Mouse (Mus musculus) urinary bladder, postnatal 36 days (tissue): ENCODE measurements around the gene Ccdc102a.
"Not testable (repeated sequence)": the region's sequence is repeated elsewhere in the genome, so short reads cannot be mapped to it uniquely, and the experiment has no call there.

Experiments used
- DNase-seq, 2 experiments: peaks; one replicate each; pipeline ENCODE4 v3.0.0; 2022; ENCODE audit warnings: low spot score in 2 of 2, mixed read lengths in 1 of 2

Ccdc102a gene

DNA sequence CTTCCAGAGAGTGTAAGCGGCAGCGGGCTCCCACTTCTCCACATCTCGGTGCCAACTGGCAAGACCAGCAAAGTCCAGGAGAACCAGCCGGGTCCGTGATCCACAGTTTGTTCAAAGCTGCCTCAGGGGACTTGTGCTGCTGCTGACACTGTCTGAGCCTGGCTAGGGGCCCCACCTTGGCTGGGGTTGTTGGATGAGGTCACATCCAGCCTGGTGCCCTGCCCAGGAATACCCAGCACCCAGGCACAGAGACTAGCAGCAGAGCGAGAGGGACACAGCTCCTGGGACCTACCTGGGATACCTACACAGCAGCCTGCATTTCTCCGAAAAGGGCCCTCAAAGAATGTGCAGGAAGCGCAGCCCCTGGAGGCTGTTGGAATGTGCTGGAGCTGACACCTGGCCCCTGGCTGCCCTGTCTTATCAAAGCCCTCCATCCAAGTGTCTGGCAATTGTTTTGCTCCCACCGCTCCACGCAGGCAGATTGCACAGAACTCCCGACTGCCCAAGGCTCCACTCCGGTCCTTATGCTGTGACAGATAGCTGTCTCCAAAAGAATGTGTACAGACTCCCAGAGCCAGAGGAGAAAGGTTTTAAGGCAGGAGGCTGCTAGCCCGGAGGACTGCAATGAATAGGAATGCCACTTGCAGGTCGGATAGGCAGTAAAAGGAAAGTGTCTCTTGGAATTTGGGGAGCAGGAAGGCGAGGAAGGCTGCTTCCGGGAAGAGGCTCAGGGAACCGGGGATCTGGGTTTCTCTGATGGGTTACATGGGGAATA lies 42.6 kb downstream of the Ccdc102a start:
- peak in 1 of 2 experiments; percentile 25 for DNase-seq

DNA sequence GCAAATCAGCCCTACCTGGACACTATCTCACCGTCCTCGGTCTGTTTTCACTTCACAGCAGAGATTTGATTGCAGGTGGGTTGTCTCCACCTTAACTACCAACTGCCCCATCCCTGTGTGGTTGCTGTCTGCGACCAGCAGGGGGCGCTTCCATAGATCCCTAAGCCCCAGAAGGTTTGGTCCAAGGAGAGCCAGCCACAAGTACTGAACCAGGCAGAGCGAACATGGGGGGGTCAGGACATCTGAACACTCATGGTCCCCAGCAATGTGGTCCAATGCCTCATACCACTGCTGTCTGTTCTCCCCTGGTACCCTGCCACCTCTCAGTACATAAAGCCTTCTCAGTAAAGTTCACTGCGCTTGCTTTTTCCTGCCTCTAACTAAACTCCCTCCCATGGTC lies 43.5 kb downstream of the Ccdc102a start:
- peak; percentile 49 to 67 for DNase-seq

DNA sequence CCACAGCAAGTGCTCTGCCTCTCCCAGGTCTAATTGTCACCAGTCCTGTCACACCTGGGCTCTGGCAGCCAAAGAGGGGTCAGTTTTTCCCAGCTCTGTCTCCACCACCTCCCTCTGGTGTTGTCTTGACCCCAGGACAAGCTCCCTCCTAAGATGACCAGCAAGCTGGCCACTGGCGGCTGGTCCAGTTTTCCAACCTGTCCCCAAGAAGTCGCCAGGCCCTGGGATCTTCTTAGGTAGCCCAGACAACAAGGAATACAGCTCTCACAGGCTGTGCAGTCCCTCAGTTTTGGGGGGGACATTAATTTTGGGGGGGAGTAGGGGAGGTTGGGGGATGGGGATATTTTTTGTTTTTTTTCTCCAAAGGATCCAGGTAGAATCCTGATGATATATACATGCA lies 45.3 kb downstream of the Ccdc102a start:
- no peak for DNase-seq

DNA sequence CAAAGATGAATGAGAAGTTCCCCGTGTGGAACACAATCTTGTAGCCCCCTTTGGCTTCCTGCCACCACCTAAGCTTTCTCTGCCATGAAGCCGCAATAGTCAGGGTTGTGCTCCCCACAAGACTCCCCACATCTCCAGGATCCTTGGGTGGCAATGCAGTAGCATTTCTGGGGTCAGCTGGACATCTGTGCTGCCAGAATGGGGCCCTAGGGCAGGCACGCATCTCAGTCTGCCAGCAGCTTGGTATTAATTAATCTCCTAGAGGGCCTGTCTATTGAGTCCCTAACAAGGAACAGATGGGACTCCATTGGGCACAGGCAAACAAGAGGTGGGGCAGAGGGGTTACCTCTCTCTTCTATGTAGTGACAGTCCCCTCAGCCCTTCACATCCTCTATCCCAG lies 45.7 kb downstream of the Ccdc102a start:
- DNase-seq, result no peak

DNA sequence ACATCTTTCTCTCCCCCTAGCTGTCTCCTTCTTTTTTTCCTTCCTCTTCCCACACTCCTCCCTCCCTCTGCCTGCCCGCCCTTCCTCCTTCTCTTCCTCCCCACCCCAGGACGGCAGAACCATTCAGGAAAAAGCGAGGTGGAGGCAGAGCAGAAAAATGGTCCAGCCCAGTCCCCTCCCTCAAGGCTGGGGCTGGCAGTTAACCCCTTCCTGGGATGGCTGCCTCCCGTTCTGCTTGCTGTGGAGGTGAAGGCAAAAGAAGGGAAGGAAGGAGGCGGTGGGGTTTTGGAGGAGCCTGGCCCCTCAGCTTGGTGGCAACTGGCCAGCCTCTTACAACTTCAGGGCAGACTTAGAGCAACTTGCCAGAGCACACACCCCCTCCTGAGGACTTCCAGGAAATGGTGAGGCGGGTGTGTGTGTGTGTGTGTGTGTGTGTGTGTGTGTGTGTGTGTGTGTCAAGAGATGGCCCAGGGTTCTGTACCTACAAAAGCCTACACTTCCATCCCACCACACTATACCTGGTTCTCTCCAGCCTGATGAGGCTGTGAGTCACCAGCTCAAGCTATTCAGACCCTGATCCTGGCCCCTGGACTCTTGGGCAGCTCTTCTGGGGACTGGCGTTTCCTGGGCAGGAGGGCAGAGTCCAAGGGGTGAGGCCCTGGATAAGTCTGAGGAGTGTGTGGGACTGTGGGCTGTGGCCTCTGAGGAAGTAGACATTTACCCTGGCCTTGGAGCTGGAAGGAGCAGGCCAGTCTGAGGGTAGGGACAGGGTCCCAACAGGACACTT lies 46.6 kb downstream of the Ccdc102a start:
- peak; percentile 35 to 67 for DNase-seq

DNA sequence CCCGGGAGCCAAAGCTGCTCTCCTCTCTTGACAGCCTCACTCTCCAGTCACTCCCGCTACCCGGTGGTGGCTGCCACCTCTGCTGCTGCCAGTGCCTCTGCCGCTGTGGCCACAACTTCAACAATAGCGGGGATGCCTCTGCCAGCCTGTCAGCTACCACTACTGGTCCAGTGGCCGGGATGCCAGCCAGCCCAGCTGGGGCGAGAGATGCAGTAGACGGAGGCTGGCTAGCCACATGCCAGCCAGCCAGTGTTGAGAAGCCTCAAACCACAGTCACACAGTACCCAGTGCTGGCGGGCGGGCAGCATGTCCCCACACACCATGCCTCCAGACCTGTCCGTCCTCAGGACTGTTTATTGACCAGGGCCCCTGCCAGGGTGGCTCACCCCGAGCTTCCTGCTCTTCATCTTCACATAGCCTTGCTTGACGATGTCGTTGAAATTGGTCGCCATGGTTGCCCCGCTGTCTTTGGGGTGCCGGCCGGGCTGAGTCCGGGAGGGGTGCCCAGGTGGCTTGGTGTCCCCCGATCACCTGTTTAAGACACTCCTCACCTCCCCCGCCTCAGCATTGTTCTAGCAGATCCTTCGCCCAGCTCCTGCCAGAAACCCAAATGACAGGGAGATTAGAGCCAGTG lies 47.3 kb downstream of the Ccdc102a start:
- DNase-seq, result no peak

DNA sequence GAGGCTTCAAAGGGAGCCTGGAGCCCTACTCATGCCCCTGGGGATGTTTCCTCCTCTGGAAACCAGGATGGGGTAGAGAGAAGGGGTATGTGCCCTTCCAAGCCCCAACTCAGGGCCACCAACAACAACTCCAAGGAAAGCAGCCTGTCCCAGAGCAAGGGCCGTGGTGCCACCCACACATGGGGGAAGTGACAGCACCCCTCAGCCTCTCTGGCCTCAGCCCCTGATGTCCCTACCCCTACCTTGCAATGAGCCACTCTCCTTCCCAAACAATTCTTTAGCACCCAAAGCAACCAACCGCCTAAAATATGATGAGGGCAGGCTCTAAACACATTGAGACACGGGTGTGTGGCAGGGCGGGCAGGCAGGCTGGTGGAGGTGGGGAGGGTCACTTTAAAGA lies 47.9 kb downstream of the Ccdc102a start:
- DNase-seq, result no peak

DNA sequence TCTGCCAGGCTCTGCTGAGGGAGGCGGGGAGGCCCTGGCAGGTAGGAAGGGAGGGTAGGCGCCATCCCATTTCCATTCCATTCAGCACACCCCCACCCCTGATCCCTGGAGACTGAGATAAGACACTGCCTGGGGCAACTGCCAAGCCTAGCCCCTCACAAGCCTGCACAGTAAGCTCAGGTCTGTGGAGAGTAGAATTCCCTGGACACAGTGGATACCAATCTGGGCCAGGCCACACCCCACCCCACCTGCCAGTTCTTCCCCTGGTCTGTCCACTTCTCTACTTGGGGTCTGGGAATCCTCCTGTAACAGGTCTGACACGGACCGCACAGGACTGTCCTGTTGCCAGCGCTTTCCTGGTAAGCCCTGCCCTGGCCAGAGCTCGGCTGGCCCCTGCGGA lies 48.8 kb downstream of the Ccdc102a start:
- no peak for DNase-seq

DNA sequence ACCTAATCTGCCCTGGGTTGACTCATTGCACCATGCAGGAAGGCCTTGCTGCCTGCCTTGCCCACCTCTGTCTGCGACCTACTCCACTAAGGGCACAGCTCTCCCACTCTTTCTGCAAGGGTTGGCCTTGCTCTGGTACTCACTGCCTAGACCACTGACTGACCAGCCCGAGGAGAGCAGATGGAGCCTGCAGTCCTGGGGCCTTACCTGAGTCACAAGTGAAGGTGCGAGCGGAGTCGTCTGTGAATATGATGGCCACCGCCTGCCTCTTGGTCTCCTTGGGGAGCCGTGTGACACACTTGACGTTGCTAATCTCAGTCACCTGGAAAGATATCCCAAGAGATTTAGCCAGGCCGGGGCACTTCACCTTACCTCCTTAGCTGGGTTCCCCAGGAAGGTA lies 51.0 kb downstream of the Ccdc102a start:
- no peak for DNase-seq

DNA sequence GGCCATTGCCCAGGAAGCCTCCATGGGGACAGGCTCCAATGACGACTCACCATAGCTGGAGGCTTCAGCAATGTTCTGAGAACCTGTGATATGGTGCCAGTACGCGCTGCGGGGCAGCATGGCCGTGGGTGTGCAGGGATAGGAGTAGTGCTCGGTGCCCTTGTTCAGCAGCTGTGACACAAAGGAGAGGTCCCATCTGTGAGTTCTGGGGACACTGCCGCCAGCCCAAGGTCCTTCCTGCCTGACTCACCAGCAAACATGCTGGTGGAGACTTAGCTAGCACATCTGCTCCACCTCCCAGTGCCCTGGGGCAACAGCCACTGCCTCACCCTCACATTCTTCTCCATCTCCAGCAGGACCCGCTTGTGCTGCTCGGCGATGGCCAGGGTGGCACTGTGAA lies 52.6 kb downstream of the Ccdc102a start:
- DNase-seq, result no peak

DNA sequence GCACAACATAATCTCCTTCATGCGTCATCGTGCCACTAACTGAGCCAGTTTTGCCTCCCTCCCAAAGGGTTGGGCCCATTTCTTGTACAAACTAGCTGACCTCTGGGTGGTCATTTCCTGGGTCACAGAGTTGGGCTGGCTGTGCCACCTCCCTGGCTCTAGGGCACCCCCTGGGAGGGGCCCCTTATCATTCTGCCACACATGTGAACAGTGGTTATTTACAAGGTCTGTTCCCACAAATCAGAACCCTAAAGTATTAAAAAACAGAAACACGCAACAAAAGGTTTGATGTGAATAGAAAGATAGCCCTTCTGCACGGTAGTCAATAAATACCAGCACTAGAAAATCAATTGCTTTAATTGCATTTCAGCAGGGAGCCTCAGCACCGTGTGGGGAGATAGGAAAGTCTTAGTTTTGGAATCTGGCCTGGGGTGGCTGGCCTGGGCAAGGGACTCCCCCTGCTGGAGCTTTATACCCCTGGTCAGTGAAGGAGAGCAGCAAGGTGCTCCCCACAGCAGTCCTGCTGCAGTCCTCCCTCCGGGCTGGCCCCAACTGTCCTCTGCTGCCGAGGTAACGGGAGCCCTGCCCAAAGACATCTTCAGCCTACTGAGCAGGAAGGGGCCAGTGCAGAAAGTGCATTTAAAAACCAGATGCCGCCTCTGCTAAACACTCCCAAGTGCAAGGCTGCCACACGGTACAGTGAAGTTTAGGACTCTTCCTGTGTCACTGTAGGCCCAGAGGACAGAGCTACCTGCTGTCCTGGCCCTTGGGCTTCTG lies 53.8 kb downstream of the Ccdc102a start:
- no peak for DNase-seq

DNA sequence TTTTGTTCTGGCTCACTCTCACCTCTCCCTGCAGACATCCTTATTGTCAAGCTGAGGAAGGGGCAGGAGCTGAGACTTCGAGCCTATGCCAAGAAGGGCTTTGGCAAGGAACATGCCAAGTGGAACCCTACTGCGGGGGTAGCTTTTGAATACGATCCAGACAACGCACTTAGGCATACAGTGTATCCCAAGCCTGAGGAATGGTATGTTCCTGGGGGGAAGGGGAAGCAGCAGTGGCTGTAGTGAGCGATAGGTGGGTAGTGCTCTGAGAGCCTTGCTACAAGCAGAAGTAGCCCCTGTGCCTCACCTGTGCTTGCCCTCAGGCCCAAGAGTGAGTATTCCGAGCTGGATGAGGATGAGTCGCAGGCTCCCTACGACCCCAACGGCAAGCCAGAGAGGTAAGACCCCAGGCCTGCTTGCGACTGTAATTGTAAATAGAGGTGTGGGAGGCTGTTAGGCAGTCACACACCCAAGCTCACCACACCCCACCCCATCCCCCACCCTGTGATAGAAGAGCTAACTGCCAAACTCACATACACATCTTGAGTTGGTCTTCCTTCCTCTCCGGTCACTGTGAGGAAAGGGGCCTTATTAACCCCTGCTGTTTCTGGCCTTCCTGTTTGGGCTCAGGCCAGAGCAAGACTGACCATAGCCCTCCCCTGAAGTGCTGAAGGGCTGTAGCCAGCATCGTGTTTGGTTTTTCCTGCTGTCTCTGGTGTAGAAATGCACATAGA lies 55.2 kb downstream of the Ccdc102a start:
- no peak for DNase-seq

DNA sequence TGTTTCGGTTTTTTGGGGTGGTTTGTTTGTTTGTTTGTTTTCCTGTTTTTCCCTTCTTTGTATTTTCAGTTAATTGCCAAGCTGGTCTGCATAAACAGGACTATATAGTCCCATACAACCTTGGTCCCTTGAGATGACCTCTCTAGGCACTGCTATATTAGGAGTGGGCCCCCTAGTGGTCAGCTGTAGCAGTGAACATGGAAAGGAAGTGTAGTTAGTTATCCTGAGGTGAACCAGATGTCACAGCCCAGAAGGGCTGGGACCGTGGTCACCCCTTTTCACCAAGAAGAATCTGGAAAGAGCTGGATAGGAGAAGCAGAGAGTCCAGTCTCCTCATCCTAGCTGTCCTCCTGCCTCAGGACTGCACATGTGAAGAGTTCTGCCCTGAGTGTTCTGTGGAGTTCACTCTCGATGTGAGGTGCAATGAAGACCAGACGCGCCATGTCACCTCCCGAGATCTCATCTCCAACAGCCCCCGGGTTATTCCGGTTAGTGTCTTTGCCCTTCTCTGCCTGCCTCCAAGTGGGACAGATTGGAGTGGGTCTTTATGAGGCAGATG lies 56.5 kb downstream of the Ccdc102a start:
- DNase-seq, result peak in 1 of 2 experiments; percentile 61

DNA sequence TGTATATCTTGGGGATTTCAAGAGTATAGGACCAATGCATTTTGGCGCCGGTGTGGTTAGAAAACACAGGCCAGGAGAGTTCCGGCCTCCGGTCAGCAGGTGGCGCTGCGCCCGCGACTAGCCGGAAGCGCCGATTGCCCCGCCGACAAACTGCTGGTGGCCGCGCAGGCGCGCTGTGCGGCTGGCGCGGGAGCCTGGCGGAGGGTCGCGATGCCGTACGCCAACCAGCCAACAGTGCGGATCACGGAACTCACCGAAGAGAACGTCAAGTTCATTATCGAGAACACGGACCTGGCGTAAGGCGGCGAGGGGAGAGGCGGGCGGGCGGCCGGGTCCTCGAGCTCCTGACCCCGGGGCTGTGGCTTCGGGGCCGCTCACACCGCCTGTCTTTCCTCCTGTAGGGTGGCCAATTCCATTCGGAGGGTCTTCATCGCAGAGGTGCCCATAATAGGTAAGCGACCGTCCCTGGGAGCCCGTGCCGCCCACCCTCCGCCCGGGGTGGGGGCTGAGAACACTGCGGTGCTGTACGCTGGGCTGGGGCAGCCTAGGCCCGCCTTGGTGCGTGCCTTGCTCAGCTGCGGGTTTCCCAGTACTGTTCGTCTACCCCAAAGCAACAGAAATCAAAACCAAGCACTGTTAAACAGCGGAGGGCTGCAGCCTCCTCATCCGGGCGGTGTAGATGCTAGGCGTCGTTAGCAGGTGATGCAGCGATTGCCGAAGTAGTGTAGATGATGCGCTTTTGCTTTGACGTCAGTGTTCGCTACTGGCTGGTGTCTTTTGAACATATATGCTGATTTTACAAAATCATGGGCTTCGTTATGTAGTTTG lies 60.3 kb downstream of the Ccdc102a start, which contains the start of gene Polr2c:
Polr2c (plus strand) TSS at position 105 of the 828 bp plus-strand sequence.
- DNase-seq, result peak; percentile 82 to 89

DNA sequence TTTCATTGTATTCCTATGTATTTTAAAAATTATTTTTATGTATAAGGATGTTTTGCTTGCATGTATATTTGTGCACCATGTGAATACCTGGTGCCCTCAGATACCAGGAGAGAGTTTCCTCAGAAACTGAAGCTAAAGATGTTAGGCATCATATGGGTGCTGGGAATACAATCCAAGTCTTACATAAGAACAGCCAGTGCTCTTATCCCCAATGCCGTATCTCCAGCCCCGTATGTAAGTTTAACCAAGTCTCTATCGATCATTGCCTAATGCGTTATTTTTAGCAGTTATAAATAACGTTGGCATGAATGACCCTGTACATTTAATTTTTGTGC lies 60.9 kb downstream of the Ccdc102a start:
- no peak for DNase-seq

DNA sequence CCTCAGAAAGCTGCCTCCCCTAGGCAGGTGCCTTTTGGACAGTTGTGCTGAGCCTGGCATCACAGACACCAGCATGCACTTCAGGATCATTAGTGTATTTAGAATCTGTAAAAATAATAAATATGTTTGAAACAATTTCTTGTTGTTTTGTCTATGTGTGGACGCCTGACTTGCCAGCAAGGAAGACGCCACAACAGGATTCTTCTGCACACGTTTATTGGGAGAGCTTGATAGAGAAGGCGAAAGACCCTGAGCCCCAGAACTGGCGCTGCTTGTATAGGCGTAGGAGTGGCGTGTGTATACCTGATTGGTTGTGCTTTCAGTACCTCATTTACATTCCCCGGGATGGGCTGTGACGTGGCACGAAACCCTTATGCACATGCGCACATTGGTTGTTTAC lies 63.1 kb downstream of the Ccdc102a start:
- not testable (repeated sequence) for DNase-seq
